In genomic region chr10:75859107-75859746, GRCm38 (mm10) we compare ENCODE assay signal across 8 mouse cellular contexts. TPM values are rescaled to one million over a fixed set of nuclear protein-coding genes. Genes with fewer than 3 reads are reported as not detected.
DNase-seq lines count a peak whose midpoint lies in the region; ATAC-seq and TF ChIP-seq lines count a peak whose summit lies in the region.

No protein-coding gene starts in this region.

- H3K27me3 ChIP-seq in forebrain, embryonic 12.5 days = no peaks in the 10 kb centered on the region
- no peaks in the 10 kb centered on the region for H3K27me3 ChIP-seq in stomach, embryonic 16.5 days (ENCODE audit: control insufficient read depth, insufficient read depth, low read length)

- H3K4me1 ChIP-seq in lung, adult 2 months (ENCODE audit: control insufficient read depth, insufficient read depth, low read length) = peaks cover 4% of the 10 kb centered on the region
- peaks cover 3% of the 10 kb centered on the region for H3K4me1 ChIP-seq in bone marrow, adult 2 months (ENCODE audit: control insufficient read depth, insufficient read depth, low read length)
- H3K4me1 ChIP-seq in forebrain, embryonic 12.5 days = peaks cover 35% of the 10 kb centered on the region
- H3K4me1 ChIP-seq in stomach, embryonic 16.5 days (ENCODE audit: control insufficient read depth, insufficient read depth, low read length) = peaks cover 18% of the 10 kb centered on the region

- WGBS in lung, adult 2 months = 6% methylated on average over 26 of the region's 27 CpGs
- 4% methylated on average over 27 of the region's 27 CpGs for WGBS in bone marrow, adult 2 months
- WGBS in forebrain, embryonic 12.5 days = 2% methylated on average over 27 of the region's 27 CpGs
- WGBS in stomach, embryonic 16.5 days = 2% methylated on average over 27 of the region's 27 CpGs

- peak overlapping the region; percentile 92 for H3K9ac ChIP-seq in forebrain, embryonic 12.5 days
- H3K9ac ChIP-seq in stomach, embryonic 16.5 days (ENCODE audit: low read length) = peak overlapping the region; percentile 86

- TF ChIP-seq CTCF in lung, adult 2 months (IDR thresholded peaks at IDR 0.05; ENCODE audit: insufficient read depth, low read length) = no peak
- no peak for TF ChIP-seq CTCF in bone marrow, adult 2 months (IDR thresholded peaks at IDR 0.05; ENCODE audit: control insufficient read depth, insufficient read depth, low read length)

- DNase-seq in lung, adult 2 months = peak; percentile 17
- DNase-seq in lung, postnatal 25 days (ENCODE audit: low spot score) = no peak
- peak; percentile 40 for DNase-seq in kidney, adult 9 months
- DNase-seq in lung, postnatal 4 days = peak; percentile 35 to 38
- no peak for DNase-seq in ovary, postnatal 36 days (ENCODE audit: low spot score)

- peak; percentile 67 for ATAC-seq in forebrain, embryonic 12.5 days (ENCODE audit: low FRiP score)
- peak; percentile 55 for ATAC-seq in stomach, embryonic 16.5 days (ENCODE audit: insufficient read depth, low FRiP score)

- H3K36me3 ChIP-seq in forebrain, embryonic 12.5 days (replicated peaks) = peaks cover 20% of the 10 kb centered on the region
- H3K36me3 ChIP-seq in stomach, embryonic 16.5 days (ENCODE audit: control insufficient read depth, insufficient read depth, low read length) = no peaks in the 10 kb centered on the region

- H3K4me3 ChIP-seq in lung, adult 2 months (replicated peaks; ENCODE audit: extremely low read depth, low read depth, low read length) = peak overlapping the region; percentile 86
- H3K4me3 ChIP-seq in bone marrow, adult 2 months (replicated peaks; ENCODE audit: control insufficient read depth, low read depth, low read length) = peak overlapping the region; percentile 71
- peak overlapping the region; percentile 80 for H3K4me3 ChIP-seq in forebrain, embryonic 12.5 days (replicated peaks)
- peak overlapping the region; percentile 78 for H3K4me3 ChIP-seq in stomach, embryonic 16.5 days (replicated peaks; ENCODE audit: low read length)

- no peaks in the 10 kb centered on the region for H3K9me3 ChIP-seq in forebrain, embryonic 12.5 days
- no peaks in the 10 kb centered on the region for H3K9me3 ChIP-seq in stomach, embryonic 16.5 days (replicated peaks; ENCODE audit: control insufficient read depth, low read length)

- H3K4me2 ChIP-seq in forebrain, embryonic 12.5 days = peak overlapping the region; percentile 76
- H3K4me2 ChIP-seq in stomach, embryonic 16.5 days (ENCODE audit: low read depth, low read length) = peak overlapping the region; percentile 74

- no peak overlapping the region for H3K27ac ChIP-seq in bone marrow, adult 2 months (ENCODE audit: control insufficient read depth, insufficient read depth, low read depth, low read length, poor library complexity)
- H3K27ac ChIP-seq in forebrain, embryonic 12.5 days = peak overlapping the region; percentile 94
- H3K27ac ChIP-seq in stomach, embryonic 16.5 days (ENCODE audit: low read length) = peak overlapping the region; percentile 97

- TF ChIP-seq POLR2A in lung, adult 2 months (IDR thresholded peaks at IDR 0.05; ENCODE audit: borderline replicate concordance, extremely low read depth, low read depth, low read length) = no peak
- no peak for TF ChIP-seq POLR2A in bone marrow, adult 2 months (IDR thresholded peaks at IDR 0.05; ENCODE audit: borderline replicate concordance, control insufficient read depth, low read depth, low read length)

RNA-seq across cellular contexts. Expression of gene Mif, which starts 0.8 kb away (rescaled TPM):
- 479 and 563 TPM in 2 replicates for polyA plus RNA-seq in lung, adult 2 months (2012; rRNA removed)
- polyA plus RNA-seq in bone marrow, adult 2 months (2011; ENCODE audit: insufficient read depth, insufficient read length, low replicate concordance, missing spikeins) = 205 and 344 TPM in 2 replicates
- polyA plus RNA-seq in forebrain, embryonic 12.5 days (2016; fragmentation: Nextera tagmentation; extraction: Ambion mirVana) = 1,649 and 1,743 TPM in 2 replicates
- 1,459 and 1,538 TPM in 2 replicates for polyA plus RNA-seq in stomach, embryonic 16.5 days (2015; fragmentation: Nextera tagmentation; extraction: Ambion mirVana)

RNA-seq across cellular contexts. Expression of gene Gstt2, which starts 22.0 kb away (rescaled TPM):
- 137 and 149 TPM in 2 replicates for polyA plus RNA-seq in lung, adult 2 months (2012; rRNA removed)
- polyA plus RNA-seq in bone marrow, adult 2 months (2011; ENCODE audit: insufficient read depth, insufficient read length, low replicate concordance, missing spikeins) = 18.1 and 28.1 TPM in 2 replicates
- 4.1 and 7.3 TPM in 2 replicates for polyA plus RNA-seq in forebrain, embryonic 12.5 days (2016; fragmentation: Nextera tagmentation; extraction: Ambion mirVana)
- 64.8 and 76.9 TPM in 2 replicates for polyA plus RNA-seq in stomach, embryonic 16.5 days (2015; fragmentation: Nextera tagmentation; extraction: Ambion mirVana)

RNA-seq across cellular contexts. Expression of gene Derl3, which starts 34.0 kb away (rescaled TPM):
- 5.1 and 12.1 TPM in 2 replicates for polyA plus RNA-seq in lung, adult 2 months (2012; rRNA removed)
- polyA plus RNA-seq in bone marrow, adult 2 months (2011; ENCODE audit: insufficient read depth, insufficient read length, low replicate concordance, missing spikeins) = 1.2 and 2.5 TPM in 2 replicates
- polyA plus RNA-seq in forebrain, embryonic 12.5 days (2016; fragmentation: Nextera tagmentation; extraction: Ambion mirVana) = 3.1 and 3.3 TPM in 2 replicates
- 9.6 and 11.9 TPM in 2 replicates for polyA plus RNA-seq in stomach, embryonic 16.5 days (2015; fragmentation: Nextera tagmentation; extraction: Ambion mirVana)

RNA-seq across cellular contexts. Expression of gene Gstt4, which starts 36.9 kb away (rescaled TPM):
- not detected in 2 replicates for polyA plus RNA-seq in lung, adult 2 months (2012; rRNA removed)
- polyA plus RNA-seq in bone marrow, adult 2 months (2011; ENCODE audit: insufficient read depth, insufficient read length, low replicate concordance, missing spikeins) = not detected in 2 replicates
- polyA plus RNA-seq in forebrain, embryonic 12.5 days (2016; fragmentation: Nextera tagmentation; extraction: Ambion mirVana) = not detected in 2 replicates
- polyA plus RNA-seq in stomach, embryonic 16.5 days (2015; fragmentation: Nextera tagmentation; extraction: Ambion mirVana) = not detected in 2 replicates

Comparison
In these comparisons a context has a peak if more than half of its experiments do, and no peak if none do; other contexts are left out.
1. DNase-seq: peak in lung, adult 2 months (single experiment), kidney, adult 9 months (single experiment) and lung, postnatal 4 days (2 of 2); none in lung, postnatal 25 days (single experiment) and ovary, postnatal 36 days (single experiment).
2. Peak in every context shown above with its lines, with median percentiles within 50 percentile points of each other: H3K4me3 ChIP-seq.